Mouse (Mus musculus): Measurements from ENCODE around the gene Fam174b. TPM values are rescaled to one million over a fixed set of nuclear protein-coding genes. Genes with fewer than 3 reads are reported as not detected.

Fam174b gene
- polyA plus RNA-seq, 1 experiment: 5.9 TPM

- no peak overlapping the region for H3K27ac ChIP-seq (ENCODE audit: control insufficient read depth, insufficient read depth, low read depth, low read length, poor library complexity)
- TF ChIP-seq CTCF (IDR thresholded peaks at IDR 0.05; ENCODE audit: control insufficient read depth, insufficient read depth, low read length) (no peak), POLR2A (IDR thresholded peaks at IDR 0.05; ENCODE audit: borderline replicate concordance, control insufficient read depth, low read depth, low read length) (no peak)
- no peaks in the 10 kb centered on the region for H3K4me1 ChIP-seq (ENCODE audit: control insufficient read depth, insufficient read depth, low read length)
- H3K4me3 ChIP-seq (replicated peaks; ENCODE audit: control insufficient read depth, low read depth, low read length): no peak overlapping the region
- 45% methylated on average over 7 of the region's 7 CpGs for WGBS
Observed at GRCm38 (mm10) chr7:73811439-73811838, 71.3 kb downstream of the Fam174b start.

DNA sequence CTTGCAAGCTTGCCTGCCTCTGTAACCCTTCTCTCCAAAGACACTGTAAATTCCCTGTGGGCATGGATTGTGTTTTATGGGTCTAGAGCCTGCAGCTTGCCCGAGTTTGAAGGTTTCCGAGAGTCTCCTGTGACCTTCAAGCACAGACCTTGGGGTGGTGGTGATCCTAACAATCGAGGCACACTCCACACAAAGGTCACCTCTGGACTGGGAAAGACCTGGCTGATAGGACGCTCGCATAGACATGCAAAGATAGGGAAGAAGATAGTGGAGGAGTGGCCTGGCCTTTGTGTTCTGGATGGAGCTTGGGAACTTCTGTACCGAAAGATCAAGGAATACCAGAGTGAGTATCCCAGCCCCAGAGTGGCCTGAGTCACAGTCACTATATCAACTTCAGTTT is 72.1 kb downstream of the Fam174b start:
- H3K4me3 ChIP-seq (replicated peaks; ENCODE audit: control insufficient read depth, low read depth, low read length): no peak overlapping the region
- WGBS: 77% methylated on average over 6 of the region's 6 CpGs
- TF ChIP-seq POLR2A (IDR thresholded peaks at IDR 0.05; ENCODE audit: borderline replicate concordance, control insufficient read depth, low read depth, low read length) (no peak), CTCF (IDR thresholded peaks at IDR 0.05; ENCODE audit: control insufficient read depth, insufficient read depth, low read length) (no peak)
- H3K4me1 ChIP-seq (ENCODE audit: control insufficient read depth, insufficient read depth, low read length): no peaks in the 10 kb centered on the region
- H3K27ac ChIP-seq (ENCODE audit: control insufficient read depth, insufficient read depth, low read depth, low read length, poor library complexity): no peak overlapping the region

DNA sequence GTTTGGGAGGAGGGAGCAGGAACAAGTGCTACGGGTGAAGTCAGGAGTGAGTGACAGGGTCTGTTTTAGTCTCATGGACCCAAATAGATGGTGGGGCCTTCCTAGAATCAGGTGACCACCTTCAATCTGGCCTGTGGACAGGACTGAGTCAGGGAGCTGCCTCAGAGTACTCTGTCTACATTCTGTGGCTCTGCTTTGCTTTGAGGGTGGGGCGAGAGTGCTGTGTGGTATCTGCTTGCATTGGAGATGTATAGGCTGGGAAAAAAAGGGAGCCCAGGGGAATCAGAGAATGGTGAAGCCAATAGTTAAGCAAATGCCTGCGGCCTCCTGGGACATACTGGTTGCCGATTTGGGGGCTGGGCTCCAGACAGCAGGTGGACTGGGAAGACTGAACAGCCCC is 73.8 kb downstream of the Fam174b start:
- H3K4me1 ChIP-seq (ENCODE audit: control insufficient read depth, insufficient read depth, low read length): no peaks in the 10 kb centered on the region
- 83% methylated on average over 4 of the region's 4 CpGs for WGBS
- no peak overlapping the region for H3K27ac ChIP-seq (ENCODE audit: control insufficient read depth, insufficient read depth, low read depth, low read length, poor library complexity)
- no peak for TF ChIP-seq POLR2A (IDR thresholded peaks at IDR 0.05; ENCODE audit: borderline replicate concordance, control insufficient read depth, low read depth, low read length)
- no peak for TF ChIP-seq CTCF (IDR thresholded peaks at IDR 0.05; ENCODE audit: control insufficient read depth, insufficient read depth, low read length)
- H3K4me3 ChIP-seq (replicated peaks; ENCODE audit: control insufficient read depth, low read depth, low read length): no peak overlapping the region

GRCm38 (mm10) chr7:73814454-73814853 is 74.4 kb downstream of the Fam174b start:
- H3K4me1 ChIP-seq (ENCODE audit: control insufficient read depth, insufficient read depth, low read length): no peaks in the 10 kb centered on the region
- no peak overlapping the region for H3K27ac ChIP-seq (ENCODE audit: control insufficient read depth, insufficient read depth, low read depth, low read length, poor library complexity)
- WGBS: 86% methylated on average over 7 of the region's 7 CpGs
- H3K4me3 ChIP-seq (replicated peaks; ENCODE audit: control insufficient read depth, low read depth, low read length): no peak overlapping the region
- TF ChIP-seq POLR2A (IDR thresholded peaks at IDR 0.05; ENCODE audit: borderline replicate concordance, control insufficient read depth, low read depth, low read length): no peak
- no peak for TF ChIP-seq CTCF (IDR thresholded peaks at IDR 0.05; ENCODE audit: control insufficient read depth, insufficient read depth, low read length)

DNA sequence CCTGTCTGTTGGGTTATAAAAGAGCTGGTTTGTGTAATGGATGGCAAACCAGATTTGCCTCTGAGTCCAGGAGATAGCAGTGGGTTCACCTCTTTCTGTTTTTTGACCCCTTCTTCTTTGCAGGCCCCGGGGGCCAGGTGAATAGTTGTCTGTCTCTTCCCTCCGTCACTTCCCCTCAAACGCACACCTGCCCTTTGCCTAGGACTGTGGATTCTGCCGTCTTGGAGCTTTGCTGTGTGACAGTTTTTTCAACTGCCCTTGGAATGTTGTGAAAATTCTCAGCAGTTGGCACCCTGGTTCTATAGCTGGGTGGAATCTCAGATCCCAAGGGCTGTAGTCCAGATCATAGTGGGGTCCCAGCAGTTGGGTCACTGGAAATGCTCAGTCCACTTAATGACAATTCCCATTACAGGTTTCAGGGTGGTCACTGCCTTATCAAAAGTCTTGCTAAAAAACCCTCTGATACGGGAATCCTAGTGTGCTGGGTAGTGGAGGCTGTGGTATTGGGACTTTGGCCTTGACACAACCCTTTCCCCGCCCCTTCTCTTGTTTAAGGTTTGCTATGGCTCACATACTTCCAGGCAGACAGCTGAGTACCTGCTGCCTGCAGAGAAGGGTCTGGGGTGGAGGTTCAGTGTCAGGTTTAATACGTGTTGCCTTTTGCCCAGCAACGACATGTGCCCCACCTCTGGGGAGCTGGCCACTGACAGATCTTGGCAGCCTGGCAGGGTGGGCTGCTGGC is 76.3 kb downstream of the Fam174b start:
- Histone ChIP-seq H3K4me3 (replicated peaks; ENCODE audit: control insufficient read depth, low read depth, low read length) (no peak overlapping the region), H3K4me1 (ENCODE audit: control insufficient read depth, insufficient read depth, low read length) (no peaks in the 10 kb centered on the region), H3K27ac (ENCODE audit: control insufficient read depth, insufficient read depth, low read depth, low read length, poor library complexity) (no peak overlapping the region)
- TF ChIP-seq POLR2A (IDR thresholded peaks at IDR 0.05; ENCODE audit: borderline replicate concordance, control insufficient read depth, low read depth, low read length) (no peak), CTCF (IDR thresholded peaks at IDR 0.05; ENCODE audit: control insufficient read depth, insufficient read depth, low read length) (no peak)
- 80% methylated on average over 8 of the region's 8 CpGs for WGBS

GRCm38 (mm10) chr7:73819366-73819765 is 79.3 kb downstream of the Fam174b start:
- Histone ChIP-seq H3K4me1 (ENCODE audit: control insufficient read depth, insufficient read depth, low read length) (no peaks in the 10 kb centered on the region), H3K27ac (ENCODE audit: control insufficient read depth, insufficient read depth, low read depth, low read length, poor library complexity) (no peak overlapping the region), H3K4me3 (replicated peaks; ENCODE audit: control insufficient read depth, low read depth, low read length) (no peak overlapping the region)
- TF ChIP-seq CTCF (IDR thresholded peaks at IDR 0.05; ENCODE audit: control insufficient read depth, insufficient read depth, low read length) (no peak), POLR2A (IDR thresholded peaks at IDR 0.05; ENCODE audit: borderline replicate concordance, control insufficient read depth, low read depth, low read length) (no peak)
- WGBS: 76% methylated on average over 17 of the region's 17 CpGs

Other genes starting within 250 kb of the Fam174b start
- 60.1 and 96.4 TPM in 2 replicates for gene Chd2, start 198.5 kb upstream of the Fam174b start, polyA plus RNA-seq (2011; ENCODE audit: insufficient read depth, insufficient read length, low replicate concordance, missing spikeins)